In genomic region chr11:72446311-72447105, GRCm38 (mm10) we compare ENCODE assay signal across 9 mouse cellular contexts. TPM values are rescaled to one million over a fixed set of nuclear protein-coding genes. Genes with fewer than 3 reads are reported as not detected.
DNase-seq lines count a peak whose midpoint lies in the region; ATAC-seq and TF ChIP-seq lines count a peak whose summit lies in the region.
"Had no signal": no experiment of that assay in that cellular context is flagged by ENCODE, and none has a peak within 500 bp of the region (broad histone marks: within the 10 kb centered on the region; RNA-seq: fewer than 3 reads in every experiment).

No protein-coding gene starts in this region.

- peak; percentile 48 to 50 for DNase-seq in heart, postnatal 14 days
- DNase-seq in 416B (ENCODE audit: low read depth) (peak; percentile 81), G1E (ENCODE audit: low spot score) (peak; percentile 51)
- DNase-seq in hindbrain, postnatal 0 days (ENCODE audit: low spot score), result peak; percentile 61
- DNase-seq in naive thymus-derived CD4-positive, alpha-beta T cell, adult 2 months (ENCODE audit: low read depth), result peak; percentile 76
- DNase-seq in gastrocnemius, adult 18-20 months (ENCODE audit: low spot score), result no peak
- DNase-seq in urinary bladder, postnatal 4 days (ENCODE audit: low spot score in 2 of 2), result no peak

- intact Hi-C loops in heart, postnatal 14 days (cut with DNase I), result loop anchor here (2.0 kb wide), 1 partner anchor 44 kb away; no protein-coding TSS in a partner anchor

- H3K9ac ChIP-seq in heart, embryonic 11.5 days (ENCODE audit: low read depth, low read length), result no peak overlapping the region
- no peak overlapping the region for H3K9ac ChIP-seq in hindbrain, postnatal 0 days (replicated peaks; ENCODE audit: low read length)

- no peaks in the 10 kb centered on the region for H3K9me3 ChIP-seq in heart, embryonic 11.5 days (replicated peaks; ENCODE audit: control insufficient read depth, low read length)
- no peaks in the 10 kb centered on the region for H3K9me3 ChIP-seq in G1E (replicated peaks)
- H3K9me3 ChIP-seq in hindbrain, postnatal 0 days (ENCODE audit: low read length), result no peaks in the 10 kb centered on the region

- H3K36me3 ChIP-seq in heart, embryonic 11.5 days (ENCODE audit: control insufficient read depth, insufficient read depth, low read length), result peaks cover 74% of the 10 kb centered on the region
- H3K36me3 ChIP-seq in G1E (replicated peaks), result peaks cover 96% of the 10 kb centered on the region
- H3K36me3 ChIP-seq in hindbrain, postnatal 0 days (ENCODE audit: insufficient read depth, low read length), result peaks cover 86% of the 10 kb centered on the region

- peaks cover 9% of the 10 kb centered on the region for H3K4me1 ChIP-seq in heart, embryonic 11.5 days (ENCODE audit: control insufficient read depth, insufficient read depth, low read length)
- H3K4me1 ChIP-seq in G1E (ENCODE audit: insufficient read depth, low read depth, low read length), result peaks cover 94% of the 10 kb centered on the region
- H3K4me1 ChIP-seq in hindbrain, postnatal 0 days (ENCODE audit: insufficient read depth, low read length), result peaks cover 7% of the 10 kb centered on the region

- no peak overlapping the region for H3K27ac ChIP-seq in heart, embryonic 11.5 days (ENCODE audit: low read depth, low read length)
- no peak overlapping the region for H3K27ac ChIP-seq in hindbrain, postnatal 0 days

- TF ChIP-seq CTCF in G1E (IDR thresholded peaks at IDR 0.05; ENCODE audit: low read depth, low read length), result peak; percentile 57
- peak; percentile 77 for TF ChIP-seq CTCF in hindbrain, postnatal 0 days (IDR thresholded peaks at IDR 0.05; ENCODE audit: low read depth)

- H3K4me3 ChIP-seq in heart, embryonic 11.5 days (ENCODE audit: low read depth, low read length), result no peak overlapping the region
- H3K4me3 ChIP-seq in G1E (ENCODE audit: low read depth, low read length), result peak overlapping the region; percentile 24; the same call in 1 of the 2 replicates
- H3K4me3 ChIP-seq in hindbrain, postnatal 0 days (ENCODE audit: low read length), result no peak overlapping the region

- no peak overlapping the region for H3K4me2 ChIP-seq in heart, embryonic 11.5 days
- no peak overlapping the region for H3K4me2 ChIP-seq in hindbrain, postnatal 0 days (ENCODE audit: low read depth, low read length)

- ATAC-seq in heart, embryonic 11.5 days (replicated peaks; ENCODE audit: insufficient number of reproducible peaks, low FRiP score, low TSS enrichment), result no peak
- no peak for ATAC-seq in G1E (ENCODE audit: extremely low read depth, insufficient number of reproducible peaks, low FRiP score, poor library complexity, severe bottlenecking)
- no peak for ATAC-seq in hindbrain, postnatal 0 days

- H3K27me3 ChIP-seq in heart, embryonic 11.5 days (ENCODE audit: control insufficient read depth, insufficient read depth, low read length), result no peaks in the 10 kb centered on the region
- H3K27me3 ChIP-seq in G1E (ENCODE audit: insufficient read depth, low read length), result no peaks in the 10 kb centered on the region
- no peaks in the 10 kb centered on the region for H3K27me3 ChIP-seq in hindbrain, postnatal 0 days (ENCODE audit: insufficient read depth, low read length)

- 86% methylated on average over 6 of the region's 6 CpGs for WGBS in heart, embryonic 11.5 days (ENCODE audit: insufficient replicate concordance)
- 86% methylated on average over 6 of the region's 6 CpGs for WGBS in hindbrain, postnatal 0 days

RNA-seq across cellular contexts. Expression of gene Mybbp1a, which starts 5.4 kb away (rescaled TPM):
- 10 to 100 TPM; 38.0 to 38.4 TPM for total RNA-seq in heart, postnatal 14 days (2021)
- 93.8 and 101 TPM in 2 replicates for polyA plus RNA-seq in heart, embryonic 11.5 days (2014; fragmentation: Nextera tagmentation; extraction: Ambion mirVana)
- total RNA-seq in G1E (2014; fragmentation: Nextera tagmentation) (496 and 593 TPM in 2 replicates), G1E (2017) (96.8 and 125 TPM in 2 replicates)
- 195 and 253 TPM in 2 replicates for polyA plus RNA-seq in G1E (2012)
- total RNA-seq in hindbrain, postnatal 0 days (2014; rRNA removed), result 28.0 and 36.1 TPM in 2 replicates
- polyA plus RNA-seq in hindbrain, postnatal 0 days (2015; fragmentation: Nextera tagmentation; extraction: Ambion mirVana), result 61.5 and 68.7 TPM in 2 replicates
- 10 to 100 TPM; 54.7 to 63.3 TPM for total RNA-seq in gastrocnemius, adult 18-20 months (2021)

RNA-seq across cellular contexts. Expression of gene Ggt6, which starts 11.2 kb away (rescaled TPM):
- total RNA-seq in heart, postnatal 14 days (2021), result under 1 TPM in 1 of 2 experiments, not detected in 1; 0.39 TPM
- not detected in 2 replicates for polyA plus RNA-seq in heart, embryonic 11.5 days (2014; fragmentation: Nextera tagmentation; extraction: Ambion mirVana)
- total RNA-seq in G1E (2014; fragmentation: Nextera tagmentation), result not detected in 2 replicates
- 0.05 TPM in 1 of 2 replicates, not detected in the other for total RNA-seq in G1E (2017)
- polyA plus RNA-seq in G1E (2012), result not detected in 2 replicates
- total RNA-seq in hindbrain, postnatal 0 days (2014; rRNA removed), result not detected in 2 replicates
- not detected in 2 replicates for polyA plus RNA-seq in hindbrain, postnatal 0 days (2015; fragmentation: Nextera tagmentation; extraction: Ambion mirVana)
- 1 to 10 TPM; 2.1 to 2.3 TPM for total RNA-seq in gastrocnemius, adult 18-20 months (2021)
- total RNA-seq: left cerebral cortex, postnatal 10 days had no signal

RNA-seq across cellular contexts. Expression of gene Smtnl2, which starts 35.0 kb away (rescaled TPM):
- total RNA-seq in heart, postnatal 14 days (2021), result 10 to 100 TPM; 27.1 to 30.5 TPM
- polyA plus RNA-seq in heart, embryonic 11.5 days (2014; fragmentation: Nextera tagmentation; extraction: Ambion mirVana), result 107 and 123 TPM in 2 replicates
- total RNA-seq in G1E (2014; fragmentation: Nextera tagmentation) (not detected in 2 replicates), G1E (2017) (0.06 and 0.11 TPM in 2 replicates)
- not detected in 2 replicates for polyA plus RNA-seq in G1E (2012)
- 13.0 and 19.1 TPM in 2 replicates for total RNA-seq in hindbrain, postnatal 0 days (2014; rRNA removed)
- polyA plus RNA-seq in hindbrain, postnatal 0 days (2015; fragmentation: Nextera tagmentation; extraction: Ambion mirVana), result 8.7 and 9.7 TPM in 2 replicates
- 100 to 1,000 TPM; 311 to 327 TPM for total RNA-seq in gastrocnemius, adult 18-20 months (2021)

RNA-seq across cellular contexts. Expression of gene Spns2, which starts 43.2 kb away (rescaled TPM):
- total RNA-seq in heart, postnatal 14 days (2021), result 10 to 100 TPM; 16.5 to 16.8 TPM
- polyA plus RNA-seq in heart, embryonic 11.5 days (2014; fragmentation: Nextera tagmentation; extraction: Ambion mirVana), result 4.0 and 4.6 TPM in 2 replicates
- total RNA-seq in G1E (2014; fragmentation: Nextera tagmentation) (129 and 145 TPM in 2 replicates), G1E (2017) (29.3 and 40.8 TPM in 2 replicates)
- 69.2 and 113 TPM in 2 replicates for polyA plus RNA-seq in G1E (2012)
- total RNA-seq in hindbrain, postnatal 0 days (2014; rRNA removed), result 58.5 and 66.0 TPM in 2 replicates
- 7.0 and 7.2 TPM in 2 replicates for polyA plus RNA-seq in hindbrain, postnatal 0 days (2015; fragmentation: Nextera tagmentation; extraction: Ambion mirVana)
- total RNA-seq in gastrocnemius, adult 18-20 months (2021), result 10 to 100 TPM; 26.5 to 42.7 TPM

Comparison
In these comparisons a context has a peak if more than half of its experiments do, and no peak if none do; other contexts are left out.
1. DNase-seq: peak in heart, postnatal 14 days (2 of 2), 416B (single experiment), G1E (single experiment), hindbrain, postnatal 0 days (single experiment) and naive thymus-derived CD4-positive, alpha-beta T cell, adult 2 months (single experiment); none in gastrocnemius, adult 18-20 months (single experiment) and urinary bladder, postnatal 4 days (0 of 2).
2. RNA of gene Smtnl2, which starts 35.0 kb away (total RNA-seq): 311 to 327 TPM in gastrocnemius, adult 18-20 months, 27.1 to 30.5 TPM in heart, postnatal 14 days and 13.0 to 19.1 TPM in hindbrain, postnatal 0 days; 0.06 to 0.11 TPM in G1E; every median in the first group is over 10 times any median in the second.